Mouse (Mus musculus): ENCODE results near the gene Zfp654.

DNA sequence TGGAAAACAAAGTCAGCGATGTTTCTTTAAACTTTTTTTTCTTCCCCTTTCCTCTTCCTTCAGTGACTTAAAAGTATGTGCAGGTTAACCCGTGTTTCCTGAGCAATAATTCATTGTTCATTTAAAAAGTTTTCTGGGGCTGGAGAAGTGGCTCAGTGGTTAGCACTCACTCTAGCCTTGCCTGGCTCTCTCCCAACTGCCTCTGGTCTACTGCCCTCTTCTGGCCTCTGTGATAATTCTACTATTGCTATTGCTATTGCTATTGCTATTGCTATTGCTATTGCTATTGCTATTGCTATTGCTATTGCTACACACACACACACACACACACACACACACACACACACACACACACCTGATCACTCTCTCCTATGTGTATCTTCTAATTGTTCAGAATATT lies 47.6 kb upstream of the Zfp654 start:
- TF ChIP-seq HCFC1 (IDR thresholded peaks at IDR 0.05; ENCODE audit: borderline replicate concordance, insufficient read depth, low read length) (no peak), ZNF384 (IDR thresholded peaks at IDR 0.05; ENCODE audit: low read depth, low read length) (no peak), ZC3H11A (IDR thresholded peaks at IDR 0.05; ENCODE audit: borderline replicate concordance, low read depth, low read length) (peak; percentile 66; the same call in 1 of the 2 replicates)
